Mouse (Mus musculus) midbrain, postnatal 0 days (tissue): ENCODE results near the gene Hnrnpul2. TPM values are rescaled to one million over a fixed set of nuclear protein-coding genes. Genes with fewer than 3 reads are reported as not detected.

Source experiments
- ATAC-seq: fragments of 200-750 bp; cut with Nextera tagmentation; 2 replicates; pipeline ENCODE4 v1.8.0; 2017; ENCODE audit warnings: moderate number of reproducible peaks, mild to moderate bottlenecking, moderate TSS enrichment, moderate library complexity; ENCODE audit not compliant: low FRiP score
- DNase-seq: peaks from one replicate; pipeline ENCODE4 v3.0.0-alpha.2; 2015; ENCODE audit warnings: low spot score
- H3K27ac ChIP-seq: fragments of 300-500 bp; sonication (generic); 2 replicates; pipeline ENCODE4 v1.5.1; 2014; ENCODE audit warnings: low read depth, mild to moderate bottlenecking, low read length, mixed read lengths
- H3K27me3 ChIP-seq: fragments of 300-500 bp; sonication (generic); 2 replicates; pipeline ENCODE4 v1.6.1; 2014; ENCODE audit warnings: low read length, control low read depth, mixed read lengths; ENCODE audit not compliant: insufficient read depth
- H3K36me3 ChIP-seq: fragments of 300-500 bp; sonication (generic); 2 replicates; pipeline ENCODE4 v1.6.1; 2014; ENCODE audit warnings: low read length, control low read depth, mixed read lengths; ENCODE audit not compliant: insufficient read depth
- H3K4me1 ChIP-seq: fragments of 300-500 bp; sonication (generic); 2 replicates; pipeline ENCODE4 v1.6.1; 2014; ENCODE audit warnings: mild to moderate bottlenecking, control low read depth, antibody characterized with exemption, low read length, mixed read lengths; ENCODE audit not compliant: insufficient read depth
- H3K4me2 ChIP-seq: fragments of 300-500 bp; sonication (generic); 2 replicates; pipeline ENCODE4 v1.6.1; 2014; ENCODE audit warnings: low read depth, mild to moderate bottlenecking, low read length, mixed read lengths; ENCODE audit not compliant: poor library complexity, severe bottlenecking
- H3K4me3 ChIP-seq: fragments of 300-500 bp; sonication (generic); 2 replicates; pipeline ENCODE4 v1.5.1; 2014; ENCODE audit warnings: low read depth, mild to moderate bottlenecking, low read length, moderate library complexity
- H3K9ac ChIP-seq: fragments of 300-500 bp; sonication (generic); replicated peaks from 2 replicates; pipeline ENCODE4 v1.6.1; 2014; ENCODE audit warnings: mild to moderate bottlenecking, low read length, moderate library complexity, mixed read lengths; ENCODE audit not compliant: poor library complexity, severe bottlenecking
- H3K9me3 ChIP-seq: fragments of 300-500 bp; sonication (generic); 2 replicates; pipeline ENCODE4 v1.6.1; 2016; ENCODE audit warnings: low read length, control low read depth
- CTCF ChIP-seq: IDR thresholded peaks from 2 replicates; pipeline ENCODE4 v1.5.1; 2016; ENCODE audit warnings: antibody characterized with exemption, mild to moderate bottlenecking
- WGBS: fragments of 180-500 bp; shearing (Covaris S2); extraction: QIAGEN DNeasy Blood & Tissue Kit; methylation state at CpG from one replicate; pipeline ENCODE4 v1.1.7; 2014; 5-methylcytosine and 5-hydroxymethylcytosine counted together
- polyA plus RNA-seq: library from polyadenylated mRNA; unstranded; fragments of >200 nt; fragmentation: Nextera tagmentation; extraction: Ambion mirVana; gene quantifications from 2 replicates; pipeline ENCODE4 v1.2.1, GENCODE M21; 2015
- total RNA-seq: library from RNA; depleted of rRNA; stranded (reverse); fragments of >200 nt; gene quantifications from 2 replicates; pipeline ENCODE4 v1.2.3, GENCODE M21; 2014

Gene Hnrnpul2
- total and polyA plus RNA-seq, 2 experiments from 2014 or later = 5.5 to 25.9 TPM

DNA sequence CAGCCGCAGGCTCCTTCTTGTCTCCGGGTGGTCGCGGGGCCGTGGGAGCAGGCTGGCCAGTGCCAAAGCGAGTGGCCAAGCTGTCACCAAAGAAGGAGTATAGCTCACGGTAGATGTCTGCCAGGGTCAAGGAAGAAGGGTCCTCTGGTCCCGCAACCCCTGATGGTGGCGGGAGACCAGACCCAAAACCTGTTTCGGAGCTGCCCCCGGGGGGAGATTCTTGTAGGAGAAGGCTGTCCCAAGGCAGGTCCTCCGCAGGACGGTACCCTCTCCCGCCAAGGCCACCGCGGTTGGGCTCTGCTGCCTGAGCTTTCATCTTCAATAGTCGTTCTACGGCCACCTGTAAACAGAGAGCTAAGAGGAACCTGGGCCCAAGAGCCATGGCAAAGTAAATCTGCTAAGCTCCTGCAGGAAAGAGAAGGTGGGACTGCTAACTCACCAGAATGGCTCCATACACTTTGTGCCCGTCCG is 44.8 kb upstream of the Hnrnpul2 start:
- Histone ChIP-seq H3K4me3 (peak overlapping the region; percentile 56), H3K4me1 (no peaks in the 10 kb centered on the region), H3K9me3 (no peaks in the 10 kb centered on the region), H3K9ac (peak overlapping the region; percentile 79), H3K27me3 (no peaks in the 10 kb centered on the region), H3K27ac (peak overlapping the region; percentile 96), H3K36me3 (no peaks in the 10 kb centered on the region; the same call in 1 of the 2 replicates), H3K4me2 (peak overlapping the region; percentile 97)
- whole genome bisulfite sequencing = 4% methylated on average over 20 of the region's 20 CpGs
- DNase-seq = no peak
- peak; percentile 21 for ATAC-seq
- 0 out of 2 replicates have a peak, but pooled peaks have one; percentile 2 for TF ChIP-seq CTCF

DNA sequence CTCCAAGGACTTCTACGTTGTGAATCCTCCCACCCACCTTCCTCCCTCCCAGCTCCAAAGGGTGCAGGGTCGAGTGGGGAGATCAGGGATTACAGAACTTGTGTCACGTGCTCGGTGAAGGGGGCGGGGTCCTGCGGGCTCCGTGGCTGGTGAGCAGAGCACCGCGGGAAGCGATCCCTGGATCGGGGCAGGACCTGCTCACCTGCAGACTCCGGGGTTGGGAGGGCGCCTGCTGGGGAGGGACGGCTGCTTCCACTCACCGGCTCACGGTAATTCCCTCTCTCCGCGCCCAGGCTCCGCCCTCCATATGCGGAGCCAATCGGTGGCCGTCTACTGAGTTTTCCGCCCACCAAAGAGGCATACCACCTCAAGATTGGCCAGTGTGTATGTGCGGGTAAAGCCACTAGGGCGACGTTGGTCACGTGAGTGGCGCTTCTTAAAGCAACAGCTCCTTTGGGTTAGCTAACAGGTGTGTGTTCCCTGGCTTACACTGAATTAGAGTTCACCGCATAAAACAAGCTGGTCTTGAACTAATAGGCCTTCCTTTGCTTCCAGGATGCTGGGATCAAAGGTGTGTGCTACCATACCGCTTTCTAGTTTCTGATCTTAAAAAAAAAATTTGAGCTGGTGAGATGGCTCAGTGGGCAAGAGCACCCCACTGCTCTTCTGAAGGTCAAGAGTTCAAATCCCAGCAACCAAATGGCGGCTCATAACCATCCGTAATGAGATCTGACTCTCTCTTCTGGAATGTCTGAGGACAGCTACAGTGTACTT is 33.6 kb upstream of the Hnrnpul2 start, which contains the start of gene Taf6l:
Taf6l (minus strand) TSS at position 410 of the 774 bp plus-strand sequence.
- Histone ChIP-seq H3K9me3 (no peaks in the 10 kb centered on the region), H3K27ac (peak within 1 kb of the TSS; percentile 77), H3K36me3 (peaks cover 18% of the 10 kb centered on the region), H3K27me3 (no peaks in the 10 kb centered on the region), H3K4me1 (no peaks in the 10 kb centered on the region), H3K9ac (peak within 1 kb of the TSS; percentile 65), H3K4me3 (peak within 1 kb of the TSS; percentile 70), H3K4me2 (peak within 1 kb of the TSS; percentile 66)
- peak; percentile 97 for DNase-seq
- 1% methylated on average over 31 of the region's 32 CpGs for WGBS
- peak; percentile 66 for TF ChIP-seq CTCF
- peak; percentile 99 for ATAC-seq

DNA sequence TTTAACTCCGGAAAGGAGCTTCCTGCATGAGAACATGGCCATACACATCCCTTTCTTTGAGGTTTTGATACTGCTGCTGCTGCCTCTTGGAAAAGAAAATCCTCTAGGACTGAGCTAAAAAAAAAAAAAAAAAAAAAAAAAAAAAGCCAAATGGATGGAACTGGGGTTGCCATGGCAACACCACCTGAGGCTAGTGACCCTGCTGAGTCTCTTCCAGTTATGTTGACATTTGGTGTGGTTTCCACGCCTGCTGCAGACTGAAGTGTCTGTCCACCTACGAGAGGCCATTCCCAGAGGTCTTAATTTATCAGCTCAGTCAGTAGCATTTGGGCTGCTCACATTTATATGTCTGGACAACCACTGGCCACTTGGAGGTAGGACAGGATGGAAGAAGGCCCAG is 31.3 kb upstream of the Hnrnpul2 start:
- no peak overlapping the region for H3K9ac ChIP-seq

DNA sequence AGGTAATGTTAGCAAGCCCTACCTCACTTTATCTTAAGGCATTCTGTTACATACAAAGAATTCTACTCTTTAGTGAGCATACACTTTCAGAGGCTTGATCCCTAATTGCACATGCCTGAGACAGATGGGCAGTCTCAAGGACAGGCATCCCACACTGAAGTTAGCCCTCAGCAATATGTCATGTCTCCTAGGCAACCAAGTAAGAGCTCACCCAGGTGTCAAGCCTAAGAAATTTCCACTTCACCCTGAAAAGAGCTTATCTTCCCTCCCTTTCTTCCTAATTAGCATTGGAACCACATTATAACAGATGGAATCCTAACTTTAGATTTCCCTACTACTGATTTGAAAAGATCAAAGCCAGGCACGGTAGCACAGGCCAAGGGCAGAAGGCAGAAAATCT is 30.6 kb upstream of the Hnrnpul2 start:
- peaks cover 12% of the 10 kb centered on the region for H3K36me3 ChIP-seq
- DNase-seq (no peak), ATAC-seq (no peak)
- no peak overlapping the region for H3K4me3 ChIP-seq
- TF ChIP-seq CTCF = no peak
- H3K9ac ChIP-seq = no peak overlapping the region
- H3K27ac ChIP-seq = no peak overlapping the region; the same call in 1 of the 2 replicates
- H3K4me2 ChIP-seq = no peak overlapping the region
- H3K27me3 ChIP-seq = no peaks in the 10 kb centered on the region
- no peaks in the 10 kb centered on the region for H3K4me1 ChIP-seq
- 15% methylated on average over 1 of the region's 1 CpGs for WGBS
- no peaks in the 10 kb centered on the region for H3K9me3 ChIP-seq

More for the DNA sequence above, 31.3 kb upstream of the Hnrnpul2 start:
- DNase-seq (peak; percentile 51), ATAC-seq (no peak)
- no peak for TF ChIP-seq CTCF
- Histone ChIP-seq H3K4me1 (no peaks in the 10 kb centered on the region), H3K36me3 (peaks cover 6% of the 10 kb centered on the region), H3K4me3 (no peak overlapping the region), H3K27ac (no peak overlapping the region; the same call in 1 of the 2 replicates), H3K4me2 (no peak overlapping the region), H3K27me3 (no peaks in the 10 kb centered on the region), H3K9me3 (no peaks in the 10 kb centered on the region)
- 13% methylated on average over 3 of the region's 3 CpGs for WGBS

DNA sequence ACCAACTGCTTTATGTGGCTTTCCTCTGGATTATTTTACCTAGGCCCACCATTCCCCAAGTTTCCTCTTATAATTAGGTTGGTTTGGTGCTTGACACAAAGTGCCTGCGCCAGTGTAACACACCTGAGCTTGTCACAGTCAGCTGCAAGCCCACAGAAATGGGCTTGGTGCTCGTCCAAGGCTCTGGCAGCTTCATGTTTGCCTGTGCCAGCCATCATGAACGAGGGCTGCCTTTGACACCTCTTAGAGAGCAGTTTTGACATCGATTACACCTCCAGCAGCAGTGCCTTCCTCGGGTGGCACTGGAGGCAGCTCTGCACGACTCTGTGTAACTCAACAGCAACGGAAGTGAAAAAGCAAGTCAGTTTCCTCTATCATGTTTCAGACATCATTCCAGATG is 29.6 kb upstream of the Hnrnpul2 start:
- no peaks in the 10 kb centered on the region for H3K27me3 ChIP-seq
- DNase-seq (no peak), ATAC-seq (no peak)
- no peak for TF ChIP-seq CTCF
- H3K4me1 ChIP-seq = no peaks in the 10 kb centered on the region
- no peak overlapping the region for H3K27ac ChIP-seq
- no peaks in the 10 kb centered on the region for H3K9me3 ChIP-seq
- WGBS = 83% methylated on average over 7 of the region's 7 CpGs
- H3K36me3 ChIP-seq = peaks cover 18% of the 10 kb centered on the region
- H3K9ac ChIP-seq = no peak overlapping the region
- H3K4me2 ChIP-seq = no peak overlapping the region
- no peak overlapping the region for H3K4me3 ChIP-seq

DNA sequence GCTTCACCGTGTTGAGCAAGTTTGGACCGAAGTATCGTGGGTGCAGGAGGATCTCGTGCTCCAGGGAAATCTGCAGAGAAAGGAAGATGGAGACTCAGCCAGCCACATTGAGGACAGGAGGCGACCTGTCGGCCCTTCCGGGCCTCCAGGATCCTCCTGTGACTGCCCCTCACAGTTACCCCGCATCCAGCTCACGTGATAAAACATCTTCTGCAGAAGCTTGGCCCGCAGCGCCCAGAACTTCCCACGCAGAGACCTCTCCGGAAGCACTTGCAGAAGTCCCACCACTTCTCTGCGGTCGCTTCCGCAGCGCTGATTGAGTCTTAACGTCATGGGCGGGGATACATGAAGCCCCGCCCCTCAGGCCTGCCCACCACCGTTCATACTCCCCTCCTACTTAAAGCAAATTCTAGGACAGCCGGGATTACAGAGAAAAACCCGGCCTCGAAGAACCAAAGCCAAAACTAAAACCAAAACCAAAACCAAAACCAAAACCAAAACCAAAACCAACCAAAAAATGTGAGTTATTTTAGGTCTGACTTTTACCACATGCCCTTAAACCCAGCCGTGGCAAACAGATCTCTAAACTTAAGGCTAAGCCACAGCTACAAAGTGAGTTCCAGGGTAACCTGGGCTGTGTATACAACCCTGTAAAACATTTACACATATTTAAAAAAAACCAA is 21.4 kb upstream of the Hnrnpul2 start, which contains the start of gene Polr2g:
Polr2g (minus strand) TSS at position 314 of the 683 bp plus-strand sequence.
- Histone ChIP-seq H3K4me1 (peaks cover 5% of the 10 kb centered on the region; the same call in 1 of the 2 replicates), H3K27ac (peak within 1 kb of the TSS; percentile 70), H3K9me3 (no peaks in the 10 kb centered on the region), H3K36me3 (peaks cover 13% of the 10 kb centered on the region), H3K9ac (peak within 1 kb of the TSS; percentile 67), H3K27me3 (no peaks in the 10 kb centered on the region), H3K4me3 (peak within 1 kb of the TSS; percentile 56), H3K4me2 (peak within 1 kb of the TSS; percentile 52)
- 1% methylated on average over 25 of the region's 25 CpGs for WGBS
- ATAC-seq = peak; percentile 55
- no peak for TF ChIP-seq CTCF
- peak; percentile 96 for DNase-seq
